Mouse (Mus musculus): ENCODE measurements at regions not wholly inside any gene's neighbourhood (a gene's known extent, or its start where the extent isn't known, plus 50 kb on each side); places are given as distances from the start of the nearest gene placed in this dataset.
"Not testable (repeated sequence)": the region's sequence is repeated elsewhere in the genome, so short reads cannot be mapped to it uniquely, and the experiment has no call there.

- DNase-seq (ENCODE audit: low spot score in 2 of 2), result peak; percentile 20 to 38
Observed at GRCm38 (mm10) chr10:68956539-68956938, 194.7 kb upstream of the Rhobtb1 start.

- DNase-seq (ENCODE audit: low spot score in 2 of 2), result no peak
Observed at GRCm38 (mm10) chr10:68961376-68961775, 189.9 kb upstream of the Rhobtb1 start.

- no peak for DNase-seq (ENCODE audit: low spot score in 2 of 2)
Observed at GRCm38 (mm10) chr10:68963090-68963489, 188.1 kb upstream of the Rhobtb1 start.

DNA sequence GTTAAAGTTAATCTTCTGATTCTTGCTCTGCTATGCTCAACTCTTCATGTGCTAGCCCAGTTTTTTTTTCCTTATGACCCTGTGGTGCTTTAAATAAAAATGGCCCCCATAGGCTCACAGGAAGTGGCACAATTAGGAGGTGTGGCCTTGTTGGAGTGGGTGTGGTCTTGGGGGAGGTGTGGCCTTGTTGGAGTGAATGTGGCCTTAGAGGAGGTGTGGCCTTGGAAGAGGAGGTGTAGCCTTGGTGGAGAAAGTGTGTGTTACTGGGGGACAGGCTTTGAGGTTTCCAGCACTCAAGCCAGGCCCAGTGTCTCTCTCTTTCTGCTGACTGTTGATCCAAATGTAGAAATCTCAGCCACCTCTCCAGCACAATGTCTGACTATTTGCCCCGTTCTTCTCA, 186.0 kb upstream of the Rhobtb1 start:
- no peak for DNase-seq (ENCODE audit: low spot score in 2 of 2)

DNA sequence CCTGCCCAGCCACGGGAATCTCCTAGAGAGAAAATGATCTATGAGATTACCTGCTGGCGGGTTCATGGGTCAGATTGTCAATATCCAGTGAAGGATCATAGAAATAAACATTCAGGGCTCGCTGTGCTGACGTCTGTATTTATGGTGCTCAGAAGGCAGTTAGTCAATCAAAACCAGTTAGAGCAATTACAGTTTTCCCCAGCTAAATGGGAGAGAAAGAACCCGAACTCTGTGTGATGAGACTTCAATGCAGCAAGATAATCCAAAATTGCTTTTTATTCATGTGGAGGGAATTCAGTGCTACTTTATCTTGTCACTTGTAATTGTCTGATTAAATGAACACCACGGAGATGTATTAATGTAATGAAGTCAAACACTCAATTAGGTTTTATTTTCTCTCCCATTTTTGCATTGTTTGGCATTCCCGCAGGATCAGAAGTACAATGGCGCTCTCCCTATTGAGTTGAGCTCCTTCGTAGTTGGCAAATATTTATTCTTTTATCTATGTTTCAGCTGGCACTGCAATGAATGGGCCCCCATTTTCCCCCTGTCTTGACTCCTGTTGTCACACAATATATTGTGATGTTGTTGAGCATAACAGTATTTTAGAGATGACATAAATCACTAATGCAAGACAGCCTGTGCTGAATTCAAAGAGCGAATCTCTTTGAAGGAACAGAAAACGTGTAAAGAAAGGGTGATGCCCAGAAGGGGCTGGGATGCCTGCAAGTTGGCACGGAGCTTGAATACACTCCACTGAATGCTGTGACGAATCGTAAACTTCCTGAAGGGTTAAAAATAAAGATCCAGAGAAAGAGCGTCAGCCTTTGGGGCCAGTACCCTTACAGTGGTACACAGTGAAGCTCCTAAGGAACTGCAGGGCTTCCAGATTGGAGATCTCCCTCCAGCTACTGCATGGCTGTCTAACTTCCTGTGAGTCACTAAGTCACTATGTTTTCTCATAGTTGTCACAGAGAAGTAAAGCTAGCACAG, 183.0 kb upstream of the Rhobtb1 start:
- no peak for DNase-seq (ENCODE audit: low spot score in 2 of 2)

- no peak for DNase-seq (ENCODE audit: low spot score in 2 of 2)
Observed at GRCm38 (mm10) chr10:68970521-68970920, 180.7 kb upstream of the Rhobtb1 start.

- no peak for DNase-seq (ENCODE audit: low spot score in 2 of 2)
Observed at GRCm38 (mm10) chr10:68974771-68975170, 176.5 kb upstream of the Rhobtb1 start.

- no peak for DNase-seq (ENCODE audit: low spot score in 2 of 2)
Observed at GRCm38 (mm10) chr10:68976443-68977025, 174.7 kb upstream of the Rhobtb1 start.

DNA sequence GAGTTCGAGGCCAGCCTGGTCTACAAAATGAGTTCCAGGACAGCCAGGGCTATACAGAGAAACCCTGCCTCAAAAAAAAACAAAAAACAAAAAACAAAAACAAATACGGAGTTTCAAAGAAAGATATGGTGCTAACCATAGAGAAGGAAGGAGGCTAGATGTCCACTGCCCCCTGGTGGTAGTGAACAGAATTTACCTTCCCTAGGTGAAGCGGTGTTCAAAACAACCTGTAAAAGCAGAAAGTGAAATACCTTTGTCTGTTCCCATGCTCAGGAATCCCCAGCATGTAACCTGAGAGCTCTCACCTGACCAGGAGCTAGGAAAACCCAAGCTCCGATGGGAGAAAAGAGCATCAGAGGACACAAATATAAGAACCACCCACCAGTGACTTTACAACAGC, 173.1 kb upstream of the Rhobtb1 start:
- no peak for DNase-seq (ENCODE audit: low spot score in 2 of 2)

- DNase-seq (ENCODE audit: low spot score in 2 of 2), result peak in 1 of 2 experiments; percentile 6
Observed at GRCm38 (mm10) chr10:68979949-68980348, 171.3 kb upstream of the Rhobtb1 start.

DNA sequence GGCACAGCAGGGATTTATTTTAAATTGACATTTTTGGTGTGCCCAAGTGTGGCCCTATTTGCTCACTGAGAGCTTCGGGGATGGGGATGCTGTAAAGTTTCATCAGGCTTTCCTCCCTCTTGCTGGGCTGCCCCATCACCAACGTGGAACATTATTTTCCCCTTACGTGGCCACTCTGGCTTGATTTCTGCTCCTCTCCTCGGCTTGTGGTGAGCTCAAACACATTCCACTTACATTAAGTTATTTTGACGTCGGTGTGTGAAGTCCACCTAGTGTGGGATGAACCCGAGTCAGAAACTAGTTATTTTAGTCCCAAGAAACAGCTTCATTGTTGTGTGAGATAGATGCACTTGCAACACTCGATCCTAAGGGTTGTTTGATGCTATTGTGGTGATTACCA, 168.9 kb upstream of the Rhobtb1 start:
- no peak for DNase-seq (ENCODE audit: low spot score in 2 of 2)

- no peak for DNase-seq (ENCODE audit: low spot score in 2 of 2)
Observed at GRCm38 (mm10) chr10:68990584-68990983, 160.7 kb upstream of the Rhobtb1 start.

- no peak for DNase-seq (ENCODE audit: low spot score in 2 of 2)
Observed at GRCm38 (mm10) chr10:68999610-69000009, 151.6 kb upstream of the Rhobtb1 start.

- DNase-seq (ENCODE audit: low spot score in 2 of 2), result no peak
Observed at GRCm38 (mm10) chr10:69001654-69002435, 149.4 kb upstream of the Rhobtb1 start.

GRCm38 (mm10) chr10:69005199-69005872, 145.9 kb upstream of the Rhobtb1 start:
- peak in 1 of 2 experiments; percentile 53 for DNase-seq (ENCODE audit: low spot score in 2 of 2)

DNA sequence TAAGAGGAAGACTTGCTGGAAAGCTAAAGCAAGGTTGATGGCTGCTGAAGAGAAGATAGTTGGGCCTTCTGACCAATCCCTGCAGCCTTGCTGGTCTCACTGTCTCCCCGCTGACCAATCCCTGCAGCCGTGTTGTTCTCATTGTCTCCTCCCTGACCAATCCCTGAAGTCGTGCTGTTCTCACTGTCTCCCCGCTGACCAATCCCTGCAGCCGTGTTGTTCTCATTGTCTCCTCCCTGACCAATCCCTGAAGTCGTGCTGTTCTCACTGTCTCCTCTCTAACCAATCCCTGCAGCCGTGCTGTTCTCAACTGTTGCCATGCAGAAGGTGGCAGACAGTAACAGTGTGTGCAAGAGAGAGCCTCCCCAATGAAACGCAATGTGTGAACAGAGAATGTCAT, 142.6 kb upstream of the Rhobtb1 start:
- not testable (repeated sequence) for DNase-seq (ENCODE audit: low spot score in 2 of 2)

- DNase-seq (ENCODE audit: low spot score in 2 of 2), result no peak
Observed at GRCm38 (mm10) chr10:69020811-69021743, 130.2 kb upstream of the Rhobtb1 start.

- no peak for DNase-seq (ENCODE audit: low spot score in 2 of 2)
Observed at GRCm38 (mm10) chr10:69033410-69033809, 117.8 kb upstream of the Rhobtb1 start.

GRCm38 (mm10) chr10:69034390-69035120, 116.7 kb upstream of the Rhobtb1 start:
- no peak for DNase-seq (ENCODE audit: low spot score in 2 of 2)

- DNase-seq (ENCODE audit: low spot score in 2 of 2), result not testable (repeated sequence)
Observed at GRCm38 (mm10) chr10:69035536-69035935, 115.7 kb upstream of the Rhobtb1 start.
